9 mouse cellular contexts compared by ENCODE assay signal in genomic region chr6:24894146-24894873, GRCm38 (mm10). TPM values are rescaled to one million over a fixed set of nuclear protein-coding genes. Genes with fewer than 3 reads are reported as not detected.
DNase-seq lines count a peak whose midpoint lies in the region; ATAC-seq and TF ChIP-seq lines count a peak whose summit lies in the region.
"Had no signal": no experiment of that assay in that cellular context is flagged by ENCODE, and none has a peak within 500 bp of the region (broad histone marks: within the 10 kb centered on the region; RNA-seq: fewer than 3 reads in every experiment).

No protein-coding gene starts in this region.

- no peak overlapping the region for H3K27ac ChIP-seq in forebrain, embryonic 13.5 days
- H3K27ac ChIP-seq in hindbrain, embryonic 13.5 days, result no peak overlapping the region
- no peak overlapping the region for H3K27ac ChIP-seq in lung, embryonic 16.5 days (ENCODE audit: low read length)

- H3K9ac ChIP-seq in forebrain, embryonic 13.5 days, result no peak overlapping the region
- no peak overlapping the region for H3K9ac ChIP-seq in hindbrain, embryonic 13.5 days
- H3K9ac ChIP-seq in lung, embryonic 16.5 days (ENCODE audit: low read length), result 0 out of 2 replicates have a peak overlapping the region, but pooled peaks have one; percentile 26

- no peak overlapping the region for H3K4me3 ChIP-seq in E14TG2a.4 (replicated peaks; ENCODE audit: low read length)
- no peak overlapping the region for H3K4me3 ChIP-seq in forebrain, embryonic 13.5 days
- no peak overlapping the region for H3K4me3 ChIP-seq in hindbrain, embryonic 13.5 days
- peak overlapping the region; percentile 43 for H3K4me3 ChIP-seq in lung, embryonic 16.5 days (ENCODE audit: low read length)

- ATAC-seq in activated CD4-positive, CD25-positive, alpha-beta regulatory T cell, adult 4 months, result peak; percentile 52
- ATAC-seq in forebrain, embryonic 13.5 days, result peak; percentile 72; the same call in 1 of the 2 replicates
- peak; percentile 46; the same call in 1 of the 2 replicates for ATAC-seq in hindbrain, embryonic 13.5 days (ENCODE audit: low FRiP score)
- peak; percentile 71 for ATAC-seq in lung, embryonic 16.5 days (ENCODE audit: low read depth)

- WGBS in forebrain, embryonic 13.5 days, result 77% methylated on average over 11 of the region's 11 CpGs
- 80% methylated on average over 11 of the region's 11 CpGs for WGBS in hindbrain, embryonic 13.5 days
- WGBS in lung, embryonic 16.5 days, result 59% methylated on average over 11 of the region's 11 CpGs

- peak; percentile 28 to 36 for DNase-seq in layer of hippocampus, postnatal 10 days (ENCODE audit: low spot score in 2 of 2)
- DNase-seq in skeletal muscle tissue, adult 2 months (ENCODE audit: low read depth, low spot score), result peak; percentile 30
- DNase-seq in urinary bladder, postnatal 10 days (ENCODE audit: low spot score), result no peak

- no peaks in the 10 kb centered on the region for H3K9me3 ChIP-seq in E14TG2a.4 (ENCODE audit: low read length)
- H3K9me3 ChIP-seq in forebrain, embryonic 13.5 days (replicated peaks), result no peaks in the 10 kb centered on the region
- H3K9me3 ChIP-seq in hindbrain, embryonic 13.5 days, result no peaks in the 10 kb centered on the region
- no peaks in the 10 kb centered on the region for H3K9me3 ChIP-seq in lung, embryonic 16.5 days (ENCODE audit: control insufficient read depth, low read length)

- H3K4me2 ChIP-seq in forebrain, embryonic 13.5 days, result peak overlapping the region; percentile 15; the same call in 1 of the 2 replicates
- peak overlapping the region; percentile 27; the same call in 1 of the 2 replicates for H3K4me2 ChIP-seq in hindbrain, embryonic 13.5 days
- peak overlapping the region; percentile 49 for H3K4me2 ChIP-seq in lung, embryonic 16.5 days (ENCODE audit: low read depth, low read length)

- H3K4me1 ChIP-seq in E14TG2a.4 (replicated peaks; ENCODE audit: low read depth, low read length), result 0 out of 2 replicates have a peak, but pooled peaks cover 3% of the 10 kb centered on the region
- no peaks in the 10 kb centered on the region for H3K4me1 ChIP-seq in forebrain, embryonic 13.5 days
- no peaks in the 10 kb centered on the region; the same call in 1 of the 2 replicates for H3K4me1 ChIP-seq in hindbrain, embryonic 13.5 days (replicated peaks)
- no peaks in the 10 kb centered on the region for H3K4me1 ChIP-seq in lung, embryonic 16.5 days (replicated peaks; ENCODE audit: control insufficient read depth, insufficient read depth, low read length)

- no peaks in the 10 kb centered on the region for H3K27me3 ChIP-seq in E14TG2a.4 (ENCODE audit: insufficient read depth, low read length)
- H3K27me3 ChIP-seq in forebrain, embryonic 13.5 days, result no peaks in the 10 kb centered on the region
- H3K27me3 ChIP-seq in hindbrain, embryonic 13.5 days, result no peaks in the 10 kb centered on the region
- no peaks in the 10 kb centered on the region for H3K27me3 ChIP-seq in lung, embryonic 16.5 days (ENCODE audit: control insufficient read depth, insufficient read depth, low read depth, low read length)

- H3K36me3 ChIP-seq in E14TG2a.4 (ENCODE audit: insufficient read depth, low read length), result no peaks in the 10 kb centered on the region
- H3K36me3 ChIP-seq in forebrain, embryonic 13.5 days (ENCODE audit: poor library complexity, severe bottlenecking), result no peaks in the 10 kb centered on the region
- no peaks in the 10 kb centered on the region for H3K36me3 ChIP-seq in hindbrain, embryonic 13.5 days
- no peaks in the 10 kb centered on the region for H3K36me3 ChIP-seq in lung, embryonic 16.5 days (ENCODE audit: control insufficient read depth, insufficient read depth, low read length)

- peak; percentile 45 for TF ChIP-seq CTCF in E14TG2a.4 (conservative IDR thresholded peaks at IDR 0.05; ENCODE audit: low read length)

RNA-seq across cellular contexts. Expression of gene Hyal5, which starts 36.5 kb away (rescaled TPM):
- not detected for polyA plus RNA-seq in activated CD4-positive, CD25-positive, alpha-beta regulatory T cell, adult 4 months (2017; shearing (Covaris generic))
- polyA plus RNA-seq in forebrain, embryonic 13.5 days (2015; fragmentation: Nextera tagmentation; extraction: Ambion mirVana), result not detected in 2 replicates
- polyA plus RNA-seq in hindbrain, embryonic 13.5 days (2015; fragmentation: Nextera tagmentation; extraction: Ambion mirVana), result not detected in 2 replicates
- total RNA-seq in layer of hippocampus, postnatal 10 days (2021), result not detected
- polyA plus RNA-seq in lung, embryonic 16.5 days (2015; fragmentation: Nextera tagmentation; extraction: Ambion mirVana), result not detected in 2 replicates
- total RNA-seq: layer of hippocampus, adult 18-20 months had no signal
